Mouse (Mus musculus) intestine, embryonic 15.5 days (tissue): ENCODE measurements at regions not wholly inside any gene's neighbourhood (a gene's known extent, or its start where the extent isn't known, plus 50 kb on each side); places are given as distances from the start of the nearest gene placed in this dataset.
"Not testable (repeated sequence)": the region's sequence is repeated elsewhere in the genome, so short reads cannot be mapped to it uniquely, and the experiment has no call there.

Experiments used
- ATAC-seq: fragments of 200-750 bp; cut with Nextera tagmentation; 2 replicates; pipeline ENCODE4 v1.8.0; 2017; ENCODE audit warnings: moderate TSS enrichment, moderate library complexity
- H3K27ac ChIP-seq: fragments of 300-500 bp; sonication (generic); 2 replicates; pipeline ENCODE4 v1.5.1; 2015; ENCODE audit warnings: mild to moderate bottlenecking, inconsistent platforms
- H3K27me3 ChIP-seq: fragments of 300-500 bp; sonication (generic); replicated peaks from 2 replicates; pipeline ENCODE4 v1.6.1; 2015; ENCODE audit warnings: inconsistent platforms
- H3K36me3 ChIP-seq: fragments of 300-500 bp; sonication (generic); 2 replicates; pipeline ENCODE4 v1.6.1; 2015; ENCODE audit warnings: inconsistent platforms
- H3K4me1 ChIP-seq: fragments of 300-500 bp; sonication (generic); replicated peaks from 2 replicates; pipeline ENCODE4 v1.6.1; 2015; ENCODE audit warnings: inconsistent platforms
- H3K4me2 ChIP-seq: fragments of 300-500 bp; sonication (generic); replicated peaks from 2 replicates; pipeline ENCODE4 v1.6.1; 2015; ENCODE audit warnings: mild to moderate bottlenecking, inconsistent platforms
- H3K4me3 ChIP-seq: fragments of 300-500 bp; sonication (generic); replicated peaks from 2 replicates; pipeline ENCODE4 v1.5.1; 2015; ENCODE audit warnings: inconsistent platforms
- H3K9ac ChIP-seq: fragments of 300-500 bp; sonication (generic); 2 replicates; pipeline ENCODE4 v1.6.1; 2015; ENCODE audit warnings: inconsistent platforms
- H3K9me3 ChIP-seq: fragments of 300-500 bp; sonication (generic); 2 replicates; pipeline ENCODE4 v1.6.1; 2016; ENCODE audit warnings: inconsistent platforms
- WGBS: fragments of 180-500 bp; shearing (Covaris S2); methylation state at CpG from one replicate; pipeline ENCODE4 v1.1.7; 2015; 5-methylcytosine and 5-hydroxymethylcytosine counted together

GRCm38 (mm10) chr2:146696727-146697126, 158.9 kb upstream of the Kiz start:
- no peaks in the 10 kb centered on the region for H3K36me3 ChIP-seq
- H3K9me3 ChIP-seq = no peaks in the 10 kb centered on the region
- whole genome bisulfite sequencing = 66% methylated on average over 4 of the region's 4 CpGs
- no peak overlapping the region for H3K4me2 ChIP-seq
- H3K4me3 ChIP-seq = no peak overlapping the region
- H3K27ac ChIP-seq = no peak overlapping the region
- H3K9ac ChIP-seq = no peak overlapping the region
- H3K27me3 ChIP-seq = no peaks in the 10 kb centered on the region
- no peaks in the 10 kb centered on the region for H3K4me1 ChIP-seq
- peak; percentile 65 for ATAC-seq

GRCm38 (mm10) chr2:146710676-146711075, 145.0 kb upstream of the Kiz start:
- no peaks in the 10 kb centered on the region for H3K36me3 ChIP-seq
- no peak overlapping the region for H3K4me3 ChIP-seq
- no peak overlapping the region for H3K27ac ChIP-seq
- H3K9ac ChIP-seq = no peak overlapping the region
- H3K9me3 ChIP-seq = no peaks in the 10 kb centered on the region
- H3K4me1 ChIP-seq = no peaks in the 10 kb centered on the region
- no peak overlapping the region for H3K4me2 ChIP-seq
- no peak for ATAC-seq
- H3K27me3 ChIP-seq = no peaks in the 10 kb centered on the region
- WGBS = 48% methylated on average over 8 of the region's 8 CpGs

DNA sequence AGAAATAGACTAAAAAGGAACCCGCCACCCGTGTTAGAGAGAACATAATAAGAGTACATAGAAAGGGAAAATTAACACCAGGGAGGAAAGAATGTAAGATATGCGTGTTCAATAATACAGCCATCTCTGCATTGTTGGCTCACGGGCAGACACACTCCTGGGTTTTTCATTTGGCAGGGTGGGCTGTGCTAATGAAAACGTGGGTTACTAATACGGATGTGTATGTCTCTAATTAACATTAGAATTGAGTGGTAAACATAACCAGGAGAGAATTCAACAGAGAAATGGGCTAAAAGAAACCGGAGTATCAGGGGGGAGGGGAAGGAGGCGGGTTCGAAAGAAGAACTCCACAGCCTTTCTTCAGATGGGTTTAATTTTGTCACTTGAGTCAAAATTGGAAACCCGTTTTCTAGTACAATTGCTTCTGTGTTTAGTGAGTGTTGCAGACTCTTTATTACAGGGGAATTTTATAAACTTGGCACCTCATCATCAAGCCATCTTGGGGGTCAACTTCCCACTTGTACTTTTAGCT, 134.4 kb upstream of the Kiz start:
- H3K4me1 ChIP-seq = no peaks in the 10 kb centered on the region
- H3K27ac ChIP-seq = no peak overlapping the region
- no peaks in the 10 kb centered on the region for H3K27me3 ChIP-seq
- H3K4me3 ChIP-seq = no peak overlapping the region
- H3K4me2 ChIP-seq = no peak overlapping the region
- H3K9ac ChIP-seq = no peak overlapping the region
- H3K36me3 ChIP-seq = no peaks in the 10 kb centered on the region
- H3K9me3 ChIP-seq = no peaks in the 10 kb centered on the region
- no peak for ATAC-seq
- WGBS = 55% methylated on average over 10 of the region's 10 CpGs

DNA sequence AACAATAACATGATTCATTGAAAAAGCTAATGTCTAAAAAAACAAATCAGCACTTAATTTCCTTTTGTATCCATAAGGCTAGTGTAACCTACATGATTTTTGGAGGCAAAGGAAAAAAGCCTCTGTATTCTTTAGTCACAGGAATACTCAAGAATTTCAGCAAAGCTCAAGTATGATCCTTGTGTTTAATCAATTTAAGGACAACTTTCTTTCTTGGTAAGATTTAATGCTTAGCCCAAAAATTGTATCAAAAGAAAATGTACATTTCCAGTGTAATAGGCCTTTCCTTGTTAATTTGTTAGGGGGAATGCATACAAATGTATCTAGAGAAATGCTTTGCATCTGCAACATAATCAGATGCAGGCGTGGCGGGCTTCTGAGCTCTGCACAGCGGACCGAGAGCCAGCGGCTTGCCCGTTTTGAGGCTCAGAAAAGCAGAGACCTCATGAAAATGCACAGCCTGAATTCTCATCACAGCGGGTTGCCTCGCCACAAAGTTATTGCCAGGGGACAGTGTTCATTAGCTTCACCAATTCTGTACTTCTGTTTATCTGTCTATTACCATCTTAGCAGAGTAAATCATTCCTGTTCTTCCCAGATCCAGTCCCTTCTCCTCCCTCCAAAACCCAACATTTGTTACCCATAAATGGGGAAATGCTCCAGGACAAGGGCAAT, 133.2 kb upstream of the Kiz start:
- H3K27ac ChIP-seq = no peak overlapping the region
- WGBS = 54% methylated on average over 8 of the region's 8 CpGs
- ATAC-seq = no peak

GRCm38 (mm10) chr2:146723172-146723571, 132.5 kb upstream of the Kiz start:
- no peaks in the 10 kb centered on the region for H3K9me3 ChIP-seq
- no peak overlapping the region for H3K27ac ChIP-seq
- no peaks in the 10 kb centered on the region for H3K27me3 ChIP-seq
- ATAC-seq = no peak
- no peak overlapping the region for H3K4me3 ChIP-seq
- H3K4me1 ChIP-seq = no peaks in the 10 kb centered on the region
- 68% methylated on average over 9 of the region's 9 CpGs for WGBS
- H3K4me2 ChIP-seq = no peak overlapping the region
- H3K36me3 ChIP-seq = no peaks in the 10 kb centered on the region
- H3K9ac ChIP-seq = no peak overlapping the region

More for the DNA sequence above, 133.2 kb upstream of the Kiz start:
- H3K4me3 ChIP-seq = no peak overlapping the region
- H3K27me3 ChIP-seq = no peaks in the 10 kb centered on the region
- no peak overlapping the region for H3K4me2 ChIP-seq
- no peaks in the 10 kb centered on the region for H3K4me1 ChIP-seq
- no peak overlapping the region for H3K9ac ChIP-seq
- no peaks in the 10 kb centered on the region for H3K9me3 ChIP-seq
- H3K36me3 ChIP-seq = no peaks in the 10 kb centered on the region

- no peak for ATAC-seq
- H3K36me3 ChIP-seq = no peaks in the 10 kb centered on the region
- H3K27ac ChIP-seq = no peak overlapping the region
- no peak overlapping the region for H3K4me3 ChIP-seq
- no peak overlapping the region for H3K9ac ChIP-seq
- H3K4me1 ChIP-seq = no peaks in the 10 kb centered on the region
- H3K27me3 ChIP-seq = no peaks in the 10 kb centered on the region
- H3K4me2 ChIP-seq = no peak overlapping the region
- no peaks in the 10 kb centered on the region for H3K9me3 ChIP-seq
- WGBS = 89% methylated on average over 4 of the region's 4 CpGs
Measured at GRCm38 (mm10) chr2:146723671-146724070, 132.0 kb upstream of the Kiz start.

- no peak overlapping the region for H3K9ac ChIP-seq
- WGBS = 61% methylated on average over 10 of the region's 10 CpGs
- H3K4me1 ChIP-seq = no peaks in the 10 kb centered on the region
- H3K9me3 ChIP-seq = no peaks in the 10 kb centered on the region
- no peak for ATAC-seq
- no peaks in the 10 kb centered on the region for H3K36me3 ChIP-seq
- no peak overlapping the region for H3K4me3 ChIP-seq
- H3K4me2 ChIP-seq = no peak overlapping the region
- no peaks in the 10 kb centered on the region for H3K27me3 ChIP-seq
- no peak overlapping the region for H3K27ac ChIP-seq
Measured at GRCm38 (mm10) chr2:146724142-146724679, 131.5 kb upstream of the Kiz start.

DNA sequence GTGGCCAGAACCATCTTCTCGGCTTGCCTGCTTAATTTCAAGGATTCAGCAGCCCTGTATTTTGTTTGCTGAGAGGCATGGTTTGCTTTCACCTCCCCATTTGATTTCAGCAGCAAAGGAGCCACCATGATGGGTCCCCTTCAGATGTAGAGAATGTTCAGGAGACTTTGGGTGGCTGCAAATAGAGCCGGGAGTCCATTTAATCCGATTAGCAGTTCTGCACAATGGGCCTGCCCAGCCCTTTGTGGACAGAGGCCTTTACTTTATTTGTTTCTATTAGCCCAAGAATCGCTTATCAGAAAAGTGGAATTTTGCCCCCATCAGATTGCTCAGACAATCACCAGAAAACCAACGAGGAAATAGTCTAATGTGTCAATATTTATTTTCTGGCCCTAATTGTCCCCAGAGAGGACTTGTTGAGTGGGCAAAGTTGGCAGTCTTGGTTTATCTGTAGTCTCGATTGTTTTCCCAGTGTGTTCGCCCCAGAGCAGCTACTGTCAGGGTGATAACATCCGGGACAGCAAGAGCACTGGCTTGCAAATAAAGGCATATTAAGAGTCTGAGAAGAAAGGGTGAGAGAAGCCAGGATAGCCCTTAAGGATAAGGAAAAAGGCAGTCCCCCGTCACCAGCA, 130.6 kb upstream of the Kiz start:
- Histone ChIP-seq H3K36me3 (no peaks in the 10 kb centered on the region), H3K27ac (no peak overlapping the region), H3K4me2 (no peak overlapping the region), H3K4me3 (no peak overlapping the region), H3K4me1 (no peaks in the 10 kb centered on the region), H3K9me3 (no peaks in the 10 kb centered on the region), H3K9ac (no peak overlapping the region), H3K27me3 (no peaks in the 10 kb centered on the region)
- WGBS = 49% methylated on average over 9 of the region's 9 CpGs
- no peak for ATAC-seq

DNA sequence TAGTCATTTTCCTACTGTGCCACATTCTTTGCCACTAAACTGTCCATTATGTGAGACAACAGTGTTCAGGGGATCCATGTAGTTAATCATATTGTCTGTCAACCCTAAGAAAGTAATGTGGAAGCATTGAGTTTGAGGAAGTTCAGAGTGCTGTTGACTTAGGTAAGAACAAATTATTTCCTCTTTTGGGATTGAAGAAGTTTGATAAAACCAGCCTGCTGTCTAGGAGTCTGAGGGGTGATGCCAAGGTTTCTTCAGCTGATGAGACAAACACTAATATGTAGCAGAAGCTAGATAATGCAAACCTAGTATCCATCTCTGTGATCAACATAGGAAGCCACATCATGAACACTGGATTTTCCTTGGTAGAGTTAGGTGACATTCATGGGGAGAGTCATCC, 127.0 kb upstream of the Kiz start:
- Histone ChIP-seq H3K36me3 (no peaks in the 10 kb centered on the region), H3K4me2 (no peak overlapping the region), H3K4me1 (no peaks in the 10 kb centered on the region), H3K27me3 (no peaks in the 10 kb centered on the region), H3K9me3 (no peaks in the 10 kb centered on the region), H3K9ac (no peak overlapping the region), H3K4me3 (no peak overlapping the region), H3K27ac (no peak overlapping the region)
- ATAC-seq = no peak

DNA sequence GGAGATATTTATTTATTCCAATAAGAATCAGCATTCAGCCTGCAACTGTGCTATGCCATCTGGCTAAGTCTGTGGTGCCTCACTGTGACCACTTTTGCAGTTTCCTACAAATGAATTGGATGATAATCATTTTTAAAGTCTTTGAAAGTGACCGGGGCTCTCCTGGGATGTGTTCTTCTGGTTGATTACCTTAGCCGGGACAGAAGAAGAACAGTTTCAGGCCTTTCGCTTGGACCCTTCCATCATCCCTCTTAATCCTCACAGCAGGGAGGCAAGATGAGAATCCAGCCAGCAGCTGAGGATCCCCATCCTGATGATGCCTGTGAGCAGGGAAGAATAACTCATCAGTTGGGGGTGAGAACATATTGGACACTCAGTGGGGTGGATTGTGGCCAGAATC, 124.6 kb upstream of the Kiz start:
- H3K27me3 ChIP-seq = no peaks in the 10 kb centered on the region
- H3K4me2 ChIP-seq = no peak overlapping the region
- ATAC-seq = no peak
- no peaks in the 10 kb centered on the region for H3K4me1 ChIP-seq
- H3K4me3 ChIP-seq = no peak overlapping the region
- no peaks in the 10 kb centered on the region for H3K9me3 ChIP-seq
- 85% methylated on average over 3 of the region's 3 CpGs for WGBS
- no peak overlapping the region for H3K9ac ChIP-seq
- H3K27ac ChIP-seq = no peak overlapping the region
- H3K36me3 ChIP-seq = no peaks in the 10 kb centered on the region

DNA sequence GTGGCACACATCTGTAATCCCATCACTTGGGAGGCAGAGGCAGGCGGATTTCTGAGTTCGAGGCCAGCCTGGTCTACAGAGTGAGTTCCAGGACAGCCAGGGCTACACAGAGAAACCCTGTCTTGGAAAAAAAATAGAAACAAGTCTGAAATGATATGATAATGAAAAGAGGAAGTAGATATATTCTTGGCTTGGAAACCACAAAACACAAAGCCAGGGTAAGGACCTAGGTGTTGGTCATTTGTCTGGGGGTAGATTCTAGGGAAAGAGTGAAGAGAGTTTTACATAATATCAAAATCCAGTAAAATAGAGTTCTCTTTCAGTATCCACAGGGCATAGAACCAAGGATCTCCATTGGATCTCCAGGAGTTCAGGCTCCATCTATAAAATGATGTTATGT, 122.8 kb upstream of the Kiz start:
- H3K4me1 ChIP-seq, H3K9me3 ChIP-seq, H3K27me3 ChIP-seq, H3K36me3 ChIP-seq, H3K27ac ChIP-seq, H3K4me3 ChIP-seq, H3K9ac ChIP-seq, H3K4me2 ChIP-seq, ATAC-seq: not testable (repeated sequence)
- WGBS = 90% methylated on average over 2 of the region's 2 CpGs

DNA sequence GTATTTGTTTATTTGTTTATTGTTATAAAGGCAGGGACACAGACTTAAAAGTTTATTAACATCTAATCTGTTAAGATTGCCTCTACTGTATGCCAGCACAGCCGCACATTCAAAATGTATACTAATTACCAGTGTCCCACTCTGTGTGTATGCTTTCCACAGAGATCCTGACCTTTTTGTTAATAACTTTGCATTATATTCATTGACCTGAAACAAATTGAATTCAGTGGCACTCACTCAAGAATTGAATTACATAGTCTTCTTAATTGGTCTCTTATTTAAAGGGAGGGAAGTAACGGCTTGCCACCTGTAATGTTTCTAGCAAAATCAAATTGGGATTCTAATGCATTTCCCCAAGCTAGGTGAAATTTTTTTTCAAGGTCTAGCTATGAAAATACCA, 111.3 kb upstream of the Kiz start:
- H3K4me1 ChIP-seq = no peaks in the 10 kb centered on the region
- no peak overlapping the region for H3K4me2 ChIP-seq
- no peak overlapping the region for H3K27ac ChIP-seq
- no peak overlapping the region for H3K4me3 ChIP-seq
- no peak overlapping the region for H3K9ac ChIP-seq
- H3K36me3 ChIP-seq = no peaks in the 10 kb centered on the region
- H3K27me3 ChIP-seq = no peaks in the 10 kb centered on the region
- H3K9me3 ChIP-seq = no peaks in the 10 kb centered on the region
- no peak for ATAC-seq
- 89% methylated on average over 2 of the region's 2 CpGs for WGBS
